Mouse (Mus musculus): ENCODE data around the gene D430041D05Rik. TPM values are rescaled to one million over a fixed set of nuclear protein-coding genes. Genes with fewer than 3 reads are reported as not detected.
A peak's percentile ranks its signal among the peaks of the same experiment; 100 is the strongest.

Gene D430041D05Rik
- total RNA-seq, 1 experiment from 2014 or later, result not detected

DNA sequence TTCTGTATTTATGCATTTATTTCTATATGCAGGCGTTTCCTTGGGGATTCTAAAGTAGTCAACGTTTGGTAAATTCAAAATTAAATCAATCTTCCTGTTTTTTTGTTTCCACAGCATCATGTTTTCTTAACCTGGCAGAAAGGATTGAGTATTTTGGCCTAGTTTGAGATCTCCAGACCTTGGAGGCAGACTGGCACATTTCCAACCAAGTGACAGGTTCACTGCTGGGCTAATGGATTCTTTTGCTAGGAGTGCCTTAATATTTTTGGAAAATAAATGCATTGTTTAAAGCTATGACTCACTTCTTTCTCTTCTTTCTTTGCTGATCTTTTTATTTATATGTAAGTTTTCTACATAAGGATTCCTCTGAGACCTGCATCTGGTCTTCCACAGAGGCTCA, 222.0 kb downstream of the D430041D05Rik start:
- ATAC-seq (replicated peaks in 1 of 2; ENCODE audit: insufficient read depth in 1 of 2, low FRiP score in 2 of 2, low TSS enrichment in 1 of 2, low read depth in 1 of 2, poor library complexity in 2 of 2, severe bottlenecking in 2 of 2), result no peak

DNA sequence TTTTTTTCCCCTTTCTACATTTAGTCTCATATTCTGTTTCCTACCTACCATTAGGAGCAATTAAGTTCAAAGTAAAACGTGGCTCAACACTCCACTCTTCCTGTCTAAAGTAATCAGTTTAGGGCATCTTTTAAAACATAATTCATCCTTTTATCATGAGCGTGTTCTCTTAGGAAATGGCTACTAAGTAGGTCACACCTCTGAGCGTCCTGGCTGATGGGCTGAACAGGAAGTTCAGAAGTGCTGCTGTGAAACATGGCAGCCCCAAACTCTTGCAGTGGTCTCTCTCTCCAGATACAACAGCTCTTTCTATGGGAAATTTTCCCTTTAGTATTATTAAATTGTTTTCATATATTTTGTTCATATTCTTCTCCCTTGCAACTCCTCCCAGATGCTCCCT, 223.7 kb downstream of the D430041D05Rik start:
- no peak for ATAC-seq (replicated peaks in 1 of 2; ENCODE audit: insufficient read depth in 1 of 2, low FRiP score in 2 of 2, low TSS enrichment in 1 of 2, low read depth in 1 of 2, poor library complexity in 2 of 2, severe bottlenecking in 2 of 2)

DNA sequence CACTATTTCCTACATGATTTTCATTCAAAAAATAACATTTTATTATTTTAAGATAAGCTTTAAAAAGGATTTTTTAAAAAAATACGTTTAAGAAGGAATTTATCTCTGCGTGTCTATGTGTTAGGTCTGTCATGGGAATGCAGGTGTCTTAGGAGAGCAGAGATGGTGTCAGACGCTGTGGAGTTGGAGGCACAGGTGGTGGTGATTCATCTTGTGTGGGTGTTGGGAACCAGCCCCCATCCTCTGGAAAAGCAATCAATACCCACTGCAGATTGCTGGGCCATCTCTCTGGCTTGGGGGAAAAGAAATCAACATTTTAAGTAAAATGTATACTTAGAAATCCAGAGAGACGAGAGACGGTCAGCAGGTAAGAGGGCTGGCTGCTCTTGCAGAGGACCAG, 225.2 kb downstream of the D430041D05Rik start:
- ATAC-seq (replicated peaks in 1 of 2; ENCODE audit: insufficient read depth in 1 of 2, low FRiP score in 2 of 2, low TSS enrichment in 1 of 2, low read depth in 1 of 2, poor library complexity in 2 of 2, severe bottlenecking in 2 of 2), result no peak

DNA sequence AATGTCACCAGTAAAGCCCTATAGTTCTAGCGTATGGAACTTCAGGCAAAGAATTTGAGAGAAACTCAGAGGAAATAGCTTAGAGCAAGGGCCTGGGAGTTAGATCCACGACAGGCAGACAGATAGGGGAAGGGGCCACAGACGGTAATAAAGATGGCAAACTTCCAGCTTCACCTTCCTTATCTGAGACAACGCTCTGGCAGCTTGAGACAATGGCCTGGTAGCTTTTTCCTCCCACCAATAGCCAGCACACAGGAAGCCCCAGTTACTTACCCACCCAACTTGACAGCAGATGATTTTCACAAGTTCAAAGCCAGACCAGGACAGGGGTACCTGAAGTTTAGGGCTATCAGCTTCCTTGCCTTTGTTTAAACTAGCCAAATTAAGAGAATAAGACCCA, 226.5 kb downstream of the D430041D05Rik start:
- ATAC-seq (replicated peaks in 1 of 2; ENCODE audit: insufficient read depth in 1 of 2, low FRiP score in 2 of 2, low TSS enrichment in 1 of 2, low read depth in 1 of 2, poor library complexity in 2 of 2, severe bottlenecking in 2 of 2), result no peak

DNA sequence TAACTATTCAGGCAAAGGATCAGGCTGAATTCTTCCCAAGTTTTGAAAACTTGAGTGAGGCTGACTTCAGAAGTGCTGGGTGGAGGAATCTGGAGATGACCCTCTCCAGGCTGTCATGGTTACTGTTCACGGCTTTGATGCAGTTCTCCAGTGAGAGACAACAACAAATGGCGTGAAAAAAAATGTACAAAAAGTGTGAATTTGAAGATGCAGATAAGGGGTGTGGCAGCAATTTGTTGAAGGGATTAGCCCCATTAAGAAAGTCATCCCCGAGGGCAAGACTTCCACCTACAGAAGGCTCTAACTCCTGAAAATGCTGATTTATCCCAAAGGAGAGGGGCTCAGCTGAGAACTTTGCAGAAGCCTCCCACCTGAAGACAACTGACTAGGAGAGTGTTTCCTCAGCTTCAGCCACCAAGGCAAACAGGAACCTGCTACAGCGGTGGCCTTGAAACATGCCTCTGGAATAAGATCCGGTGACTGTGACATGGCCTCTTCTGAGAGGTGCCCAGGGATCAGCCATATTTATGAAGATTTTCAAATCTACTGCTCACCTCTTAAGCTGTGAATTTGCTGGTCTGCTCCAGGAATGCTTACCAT, 227.5 kb downstream of the D430041D05Rik start:
- no peak for ATAC-seq (replicated peaks in 1 of 2; ENCODE audit: insufficient read depth in 1 of 2, low FRiP score in 2 of 2, low TSS enrichment in 1 of 2, low read depth in 1 of 2, poor library complexity in 2 of 2, severe bottlenecking in 2 of 2)

DNA sequence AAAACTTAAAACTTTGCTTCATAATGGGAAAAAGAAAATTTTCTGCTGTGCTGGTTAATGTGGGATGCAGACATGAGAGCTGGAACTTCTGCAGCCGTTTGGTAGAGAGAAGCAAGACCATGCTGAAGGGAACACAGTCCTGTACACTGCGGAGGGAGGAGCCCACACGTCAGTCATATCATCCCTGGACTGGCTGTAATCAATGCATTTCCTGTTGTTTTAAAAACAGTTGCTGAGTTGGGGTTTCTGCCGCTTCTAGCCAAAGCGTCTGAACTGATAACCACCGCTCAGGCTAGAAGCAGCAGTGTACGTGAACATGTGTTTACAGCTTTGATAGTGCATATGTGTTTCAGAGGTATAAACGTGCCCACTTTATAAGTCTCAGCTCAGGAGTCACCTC, 231.2 kb downstream of the D430041D05Rik start:
- no peak for ATAC-seq (replicated peaks in 1 of 2; ENCODE audit: insufficient read depth in 1 of 2, low FRiP score in 2 of 2, low TSS enrichment in 1 of 2, low read depth in 1 of 2, poor library complexity in 2 of 2, severe bottlenecking in 2 of 2)

DNA sequence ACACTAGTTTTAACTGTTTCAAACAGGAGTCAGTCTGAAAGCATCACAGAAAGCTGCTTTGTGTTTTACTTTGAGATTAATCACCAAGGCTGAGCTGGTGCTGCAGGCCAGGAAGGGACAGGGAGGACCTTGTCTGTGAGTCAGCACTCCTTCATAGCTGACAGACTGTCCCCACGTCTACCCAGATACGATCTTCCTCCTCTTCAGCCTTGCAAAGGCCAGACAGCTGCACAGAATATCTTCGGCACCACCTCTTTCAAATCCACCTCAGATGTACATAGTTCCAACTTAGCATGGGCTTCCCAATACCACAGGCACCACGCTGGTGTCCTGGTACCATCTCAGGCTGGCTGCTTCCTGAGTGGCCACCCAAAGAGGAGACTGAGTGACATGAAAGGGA, 232.6 kb downstream of the D430041D05Rik start:
- no peak for ATAC-seq (replicated peaks in 1 of 2; ENCODE audit: insufficient read depth in 1 of 2, low FRiP score in 2 of 2, low TSS enrichment in 1 of 2, low read depth in 1 of 2, poor library complexity in 2 of 2, severe bottlenecking in 2 of 2)

DNA sequence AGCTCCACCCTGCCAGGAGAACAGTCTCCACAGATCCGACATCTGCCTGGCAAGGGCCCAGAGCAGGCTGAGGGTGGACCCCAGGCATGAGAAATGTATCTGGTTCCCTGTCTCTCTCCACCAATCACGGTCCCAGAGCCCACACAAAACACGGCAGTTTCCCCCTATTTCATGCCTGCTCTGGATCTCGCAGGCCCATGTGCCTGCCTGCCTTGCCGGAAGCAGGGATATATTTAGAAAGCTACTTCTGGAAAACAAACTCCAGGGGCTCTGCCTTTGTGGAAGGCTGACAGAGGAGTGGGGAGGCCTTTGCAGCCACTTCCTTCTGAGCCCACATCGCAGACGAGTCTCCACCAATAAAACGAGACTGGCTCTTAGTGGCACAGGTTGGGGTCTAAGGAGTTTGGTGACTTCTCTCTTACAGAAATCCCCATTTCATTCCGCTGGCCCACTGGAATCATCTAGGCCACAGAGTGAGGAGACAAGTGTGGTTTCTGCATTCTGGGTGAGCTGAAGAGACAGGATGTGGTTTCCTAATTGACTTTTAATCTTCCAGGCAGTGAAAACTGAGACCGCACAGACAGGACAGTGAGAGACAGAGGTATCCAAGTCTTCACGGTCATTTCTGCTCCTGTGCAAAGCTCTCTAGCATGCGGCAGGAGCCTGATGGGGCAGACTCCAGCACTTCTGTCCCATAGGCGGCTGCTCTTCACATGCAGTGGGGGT, 233.7 kb downstream of the D430041D05Rik start:
- ATAC-seq (replicated peaks in 1 of 2; ENCODE audit: insufficient read depth in 1 of 2, low FRiP score in 2 of 2, low TSS enrichment in 1 of 2, low read depth in 1 of 2, poor library complexity in 2 of 2, severe bottlenecking in 2 of 2), result peak in 1 of 2 experiments; percentile 27; a peak in 1 of 4 replicates

DNA sequence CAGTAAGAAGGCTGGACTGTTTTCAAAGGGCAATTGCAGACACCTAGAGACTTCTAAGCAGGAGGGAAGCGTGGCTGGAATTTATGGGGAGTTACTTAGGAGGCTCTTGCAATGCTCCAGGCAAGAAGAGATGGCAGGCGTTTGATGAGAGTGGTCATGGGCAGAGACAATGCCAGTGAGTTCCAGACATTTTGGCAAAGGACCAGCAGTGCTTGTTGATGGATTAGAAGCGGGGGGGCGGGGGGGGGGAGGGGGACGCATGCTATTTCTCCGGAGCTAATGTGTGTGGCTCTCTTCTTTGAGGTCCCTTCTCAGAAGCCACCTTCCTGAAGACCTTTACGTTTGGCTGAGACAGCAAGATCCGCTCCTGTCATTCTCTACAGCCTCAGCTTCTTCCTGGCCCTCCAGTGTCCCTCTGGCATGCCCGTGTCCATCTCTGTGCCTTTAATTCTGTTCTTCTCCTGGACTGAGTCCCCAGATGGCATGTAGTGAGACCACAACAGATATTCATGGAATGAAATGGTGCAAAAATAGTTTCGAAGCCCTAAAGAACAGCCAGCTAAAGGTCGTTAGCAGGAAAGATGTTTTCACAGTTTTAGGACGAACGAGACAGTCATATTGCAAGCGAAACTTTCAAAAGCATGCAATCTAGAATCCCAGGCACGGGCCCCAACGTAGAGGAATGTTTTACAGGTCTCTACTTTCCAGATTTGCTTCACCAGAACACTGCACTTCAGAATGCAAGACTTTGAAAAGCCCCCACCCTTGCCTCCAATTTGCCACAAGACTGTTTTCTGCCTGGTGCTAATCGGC, 234.4 kb downstream of the D430041D05Rik start:
- no peak for ATAC-seq (replicated peaks in 1 of 2; ENCODE audit: insufficient read depth in 1 of 2, low FRiP score in 2 of 2, low TSS enrichment in 1 of 2, low read depth in 1 of 2, poor library complexity in 2 of 2, severe bottlenecking in 2 of 2)

DNA sequence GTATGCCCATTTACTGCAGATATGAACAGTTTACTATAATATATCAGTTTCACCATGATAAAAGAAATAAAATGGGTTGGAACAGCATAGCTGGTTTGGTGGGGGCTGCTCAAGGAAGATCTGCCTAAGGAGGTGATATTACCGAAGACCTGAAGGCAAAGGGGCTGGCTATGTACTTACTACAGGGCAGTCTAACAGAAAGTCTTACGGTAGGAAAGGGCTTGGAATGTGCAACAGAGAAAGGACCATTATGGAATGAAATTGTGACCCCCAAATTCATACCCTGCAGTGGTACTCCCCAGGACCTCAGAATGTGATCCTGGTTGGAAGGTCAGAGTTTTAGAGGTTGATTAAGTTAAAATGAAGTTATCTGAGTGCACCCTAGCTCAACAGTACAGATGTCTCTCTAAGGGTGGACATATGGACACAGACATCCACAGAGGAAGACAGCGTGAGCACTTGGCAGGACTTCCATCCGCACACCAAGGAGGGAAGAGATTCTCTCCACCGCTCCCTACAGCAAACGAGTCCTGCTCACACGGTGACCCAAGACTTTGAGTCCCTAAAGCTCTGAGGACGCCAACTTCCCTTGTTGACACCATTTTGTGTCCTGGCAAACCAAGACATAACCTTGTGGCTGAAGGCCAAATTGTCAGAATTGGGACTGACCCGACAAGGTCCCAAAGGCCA, 235.2 kb downstream of the D430041D05Rik start:
- no peak for ATAC-seq (replicated peaks in 1 of 2; ENCODE audit: insufficient read depth in 1 of 2, low FRiP score in 2 of 2, low TSS enrichment in 1 of 2, low read depth in 1 of 2, poor library complexity in 2 of 2, severe bottlenecking in 2 of 2)

DNA sequence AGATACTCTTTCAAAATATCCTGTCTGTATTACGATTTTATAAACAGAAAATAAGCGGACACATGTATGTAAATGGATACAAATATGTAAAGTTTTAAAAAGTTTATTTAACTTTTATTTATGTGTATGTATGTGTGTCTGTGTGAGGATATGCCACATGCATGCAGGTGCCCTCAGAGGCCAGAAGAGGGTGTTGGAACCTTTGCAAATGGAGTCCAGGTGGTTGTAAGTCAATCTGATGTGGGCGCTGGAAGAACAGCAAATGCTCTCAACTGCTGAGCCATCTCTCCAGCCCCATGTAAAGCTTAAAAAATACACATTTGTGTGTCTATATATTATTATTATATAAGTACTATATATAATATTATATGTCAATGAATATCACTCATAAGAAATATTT, 237.4 kb downstream of the D430041D05Rik start:
- ATAC-seq (replicated peaks in 1 of 2; ENCODE audit: insufficient read depth in 1 of 2, low FRiP score in 2 of 2, low TSS enrichment in 1 of 2, low read depth in 1 of 2, poor library complexity in 2 of 2, severe bottlenecking in 2 of 2), result no peak

DNA sequence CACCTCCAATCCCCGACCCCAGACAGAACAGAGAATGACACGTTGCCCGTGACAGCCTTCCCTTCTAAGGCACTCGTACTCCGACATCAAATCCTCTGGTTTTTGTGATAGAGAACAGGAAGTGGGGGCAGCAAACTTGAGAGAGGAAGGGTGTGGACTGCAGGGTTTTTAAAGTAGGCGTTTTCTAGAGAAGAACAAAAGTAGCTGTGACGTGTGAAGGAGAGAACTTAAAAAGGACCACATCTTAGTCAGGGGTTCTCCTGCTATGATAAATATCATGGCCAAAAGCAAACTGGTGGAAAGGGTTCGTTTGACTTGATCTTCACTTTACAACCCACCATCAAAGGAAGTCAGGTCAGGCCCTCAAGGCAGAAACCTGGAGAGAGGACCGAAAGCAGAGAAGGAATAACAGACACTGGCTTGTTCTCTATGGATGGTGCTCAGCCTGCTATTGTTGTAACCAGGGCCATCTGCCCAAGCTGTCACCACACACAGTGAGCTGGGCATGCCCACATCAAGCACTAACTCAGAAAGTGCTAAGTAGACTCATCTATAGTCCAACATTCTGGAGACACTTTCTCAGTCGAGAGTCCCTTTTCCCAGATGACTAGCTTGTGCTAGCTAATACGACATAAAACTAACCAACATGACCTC, 238.0 kb downstream of the D430041D05Rik start:
- ATAC-seq (replicated peaks in 1 of 2; ENCODE audit: insufficient read depth in 1 of 2, low FRiP score in 2 of 2, low TSS enrichment in 1 of 2, low read depth in 1 of 2, poor library complexity in 2 of 2, severe bottlenecking in 2 of 2), result no peak

DNA sequence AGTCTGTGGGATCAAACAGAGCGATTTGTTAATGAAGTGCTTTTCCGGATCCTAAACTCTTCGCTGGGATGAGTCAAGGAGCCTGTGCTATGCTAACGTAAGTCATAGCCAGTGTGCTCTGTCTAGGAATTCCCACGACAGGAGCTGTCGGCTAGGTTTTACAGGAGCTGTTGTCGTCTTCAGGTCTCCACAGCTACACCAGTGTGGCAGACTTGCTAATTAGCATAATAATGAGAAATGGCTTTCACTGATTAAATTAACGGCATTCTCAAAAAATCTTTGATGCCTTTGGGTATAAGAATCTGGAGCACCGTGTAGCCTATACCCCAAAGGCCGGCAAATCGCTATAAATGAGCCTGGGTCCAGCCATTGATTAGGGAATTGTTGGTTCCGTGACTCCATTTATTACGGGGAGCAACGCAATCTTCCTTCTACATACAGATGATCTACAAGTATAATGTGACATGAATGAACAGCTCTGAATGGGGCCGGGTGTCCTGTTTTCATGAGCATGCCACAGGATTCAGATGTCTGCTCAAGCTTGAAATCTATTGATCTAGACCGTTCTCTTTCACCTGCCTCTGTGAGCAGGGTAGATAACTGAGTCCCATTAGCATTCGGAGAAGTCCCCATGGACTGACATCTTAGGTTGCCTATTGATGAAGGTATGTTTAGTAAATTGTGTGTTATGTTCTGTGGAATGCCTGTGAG, 242.5 kb downstream of the D430041D05Rik start:
- ATAC-seq (replicated peaks in 1 of 2; ENCODE audit: insufficient read depth in 1 of 2, low FRiP score in 2 of 2, low TSS enrichment in 1 of 2, low read depth in 1 of 2, poor library complexity in 2 of 2, severe bottlenecking in 2 of 2), result no peak

DNA sequence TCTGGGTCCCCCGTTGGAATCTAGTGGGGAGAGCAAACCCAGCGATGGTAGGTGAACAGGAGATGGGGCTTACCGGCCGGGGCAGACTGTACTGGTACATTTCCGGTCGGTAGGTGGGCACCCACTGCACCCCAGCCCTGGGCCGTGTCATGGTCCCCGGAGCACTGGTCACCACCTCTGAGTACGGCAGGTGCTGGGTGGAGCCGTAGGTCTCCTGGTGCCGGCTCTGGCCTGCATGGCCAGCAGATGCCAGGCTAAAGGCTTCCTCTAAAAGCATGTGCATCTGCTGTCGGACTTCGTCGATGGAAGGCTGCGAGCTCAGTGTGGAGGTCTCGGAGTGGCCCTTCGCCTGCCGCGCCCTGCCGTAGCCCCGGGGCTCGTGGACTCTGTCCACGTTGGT, 243.0 kb downstream of the D430041D05Rik start:
- ATAC-seq (replicated peaks in 1 of 2; ENCODE audit: insufficient read depth in 1 of 2, low FRiP score in 2 of 2, low TSS enrichment in 1 of 2, low read depth in 1 of 2, poor library complexity in 2 of 2, severe bottlenecking in 2 of 2), result no peak

DNA sequence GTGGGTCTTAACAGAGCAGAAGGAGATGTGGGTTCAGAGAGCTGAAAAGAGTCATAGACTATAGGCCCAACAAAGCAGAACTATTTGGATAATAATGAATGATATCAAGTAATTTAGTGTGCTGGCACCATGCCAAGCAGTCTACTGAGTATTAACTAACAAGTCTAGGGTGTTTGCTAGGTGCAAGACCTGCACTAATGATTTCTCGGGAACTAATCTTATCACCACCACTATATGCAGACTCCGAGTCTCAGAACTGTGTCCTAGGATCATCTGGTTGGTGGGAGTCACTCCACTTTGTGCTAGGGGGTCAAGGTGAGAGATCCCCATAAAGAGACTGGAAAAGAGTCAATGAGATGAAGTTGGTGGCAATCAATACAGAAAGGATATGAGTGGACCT, 245.2 kb downstream of the D430041D05Rik start:
- ATAC-seq (replicated peaks in 1 of 2; ENCODE audit: insufficient read depth in 1 of 2, low FRiP score in 2 of 2, low TSS enrichment in 1 of 2, low read depth in 1 of 2, poor library complexity in 2 of 2, severe bottlenecking in 2 of 2), result no peak

DNA sequence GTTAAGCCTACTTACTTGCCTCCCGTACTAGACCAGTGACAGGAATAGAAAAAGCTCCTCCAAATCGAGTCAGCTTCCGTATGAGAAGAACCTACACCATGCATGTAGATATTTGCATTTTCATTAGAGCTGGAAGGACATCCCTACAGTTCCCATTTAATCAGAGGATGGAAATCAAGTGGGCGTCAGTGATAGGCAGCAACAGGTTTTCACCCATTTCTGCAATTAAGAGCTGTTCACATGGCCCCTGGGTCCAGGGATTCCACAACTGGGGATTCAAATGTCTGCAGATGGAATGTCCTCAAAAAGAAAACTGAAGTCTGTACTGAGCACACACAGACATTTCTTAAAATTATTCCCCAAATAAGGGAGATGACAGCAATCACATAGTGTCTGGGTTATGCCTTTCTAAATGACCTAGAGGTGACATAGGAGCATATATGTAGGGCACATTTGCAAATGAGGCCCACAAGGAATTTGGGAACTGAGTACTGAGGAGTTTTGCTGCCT, 246.8 kb downstream of the D430041D05Rik start:
- no peak for ATAC-seq (replicated peaks in 1 of 2; ENCODE audit: insufficient read depth in 1 of 2, low FRiP score in 2 of 2, low TSS enrichment in 1 of 2, low read depth in 1 of 2, poor library complexity in 2 of 2, severe bottlenecking in 2 of 2)

DNA sequence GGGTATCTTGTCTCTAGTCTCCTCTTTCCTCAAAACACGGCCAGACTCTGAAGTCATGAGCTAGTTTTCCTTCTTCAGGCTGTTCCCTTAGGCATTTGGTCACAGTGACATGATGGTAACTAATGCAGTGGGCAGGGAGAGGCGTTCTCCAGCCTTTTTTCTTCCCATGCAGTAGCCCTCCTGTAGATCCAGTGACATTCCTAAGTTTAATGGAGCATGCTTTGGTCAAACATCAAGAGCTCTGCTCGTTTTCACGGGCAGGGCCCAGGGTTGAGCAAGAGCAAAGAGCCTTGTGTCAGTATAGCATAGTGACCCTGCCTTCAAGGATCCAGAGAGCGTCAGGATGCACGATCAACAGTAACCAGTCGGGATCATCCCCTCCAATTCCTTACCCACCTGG, 247.4 kb downstream of the D430041D05Rik start:
- no peak for ATAC-seq (replicated peaks in 1 of 2; ENCODE audit: insufficient read depth in 1 of 2, low FRiP score in 2 of 2, low TSS enrichment in 1 of 2, low read depth in 1 of 2, poor library complexity in 2 of 2, severe bottlenecking in 2 of 2)

All from hematopoietic stem cell, adult 5-6 weeks (primary cell).